Mouse (Mus musculus) spleen, adult 2 months (tissue): ENCODE measurements around the gene Dok7.

Experiments
- CTCF ChIP-seq: fragments of 200-500 bp; IDR thresholded peaks from 2 replicates; pipeline ENCODE4 v1.5.1; 2011; ENCODE audit warnings: mild to moderate bottlenecking, inconsistent platforms; ENCODE audit not compliant: insufficient read depth, insufficient read length, insufficient replicate concordance; ENCODE audit errors: extremely low read depth
- POLR2A ChIP-seq: fragments of 200-500 bp; IDR thresholded peaks from 2 replicates; pipeline ENCODE4 v1.6.1; 2011; ENCODE audit warnings: low read depth, low read length, inconsistent platforms

DNA sequence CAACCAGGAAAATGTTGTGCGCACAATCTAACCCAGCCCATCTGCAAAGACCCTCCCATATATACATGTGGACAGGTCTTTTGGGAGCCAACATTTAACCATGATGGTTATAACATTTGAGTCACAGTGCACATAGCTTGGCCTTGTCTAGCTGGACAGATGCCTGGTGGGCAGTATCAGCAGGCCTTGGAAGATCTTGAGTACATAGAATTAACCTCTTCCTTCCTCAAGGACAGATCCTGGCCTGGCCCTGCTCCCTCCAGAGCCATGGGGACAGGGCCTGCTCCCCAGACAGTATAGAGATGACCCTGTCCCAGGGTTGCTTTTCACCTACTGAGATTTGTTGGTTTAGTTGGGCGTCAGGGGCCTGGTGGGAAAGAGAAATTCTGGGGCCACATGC lies 13.3 kb downstream of the Dok7 start:
- TF ChIP-seq CTCF (no peak), POLR2A (no peak)
